Mouse (Mus musculus) intestine, embryonic 14.5 days (tissue): ENCODE measurements at regions not wholly inside any gene's neighbourhood (a gene's known extent, or its start where the extent isn't known, plus 50 kb on each side); places are given as distances from the start of the nearest gene placed in this dataset.
"Not testable (repeated sequence)": the region's sequence is repeated elsewhere in the genome, so short reads cannot be mapped to it uniquely, and the experiment has no call there.

Experiments used
- ATAC-seq: fragments of 200-750 bp; cut with Nextera tagmentation; replicated peaks from 2 replicates; pipeline ENCODE4 v1.8.0; 2017; ENCODE audit warnings: low read depth, moderate number of reproducible peaks, moderate TSS enrichment, moderate library complexity; ENCODE audit not compliant: low FRiP score, low TSS enrichment
- DNase-seq: peaks from one replicate; pipeline ENCODE4 v3.0.0-alpha.2; 2018; ENCODE audit warnings: low spot score
- H3K27ac ChIP-seq: fragments of 300-500 bp; sonication (generic); 2 replicates; pipeline ENCODE4 v1.5.1; 2014; ENCODE audit warnings: low read depth, mild to moderate bottlenecking, control low read depth
- H3K27me3 ChIP-seq: fragments of 300-500 bp; sonication (generic); replicated peaks from 2 replicates; pipeline ENCODE4 v1.6.1; 2014; ENCODE audit warnings: low read length, control low read depth; ENCODE audit not compliant: control insufficient read depth, insufficient read depth
- H3K36me3 ChIP-seq: fragments of 300-500 bp; sonication (generic); 2 replicates; pipeline ENCODE4 v1.6.1; 2014; ENCODE audit warnings: low read length, control low read depth; ENCODE audit not compliant: control insufficient read depth, insufficient read depth
- H3K4me1 ChIP-seq: fragments of 300-500 bp; sonication (generic); replicated peaks from 2 replicates; pipeline ENCODE4 v1.6.1; 2014; ENCODE audit warnings: low read length, control low read depth, mixed read lengths; ENCODE audit not compliant: control insufficient read depth, insufficient read depth
- H3K4me2 ChIP-seq: fragments of 300-500 bp; sonication (generic); 2 replicates; pipeline ENCODE4 v1.6.1; 2014; ENCODE audit warnings: low read length
- H3K4me3 ChIP-seq: fragments of 300-500 bp; sonication (generic); 2 replicates; pipeline ENCODE4 v1.5.1; 2014; ENCODE audit warnings: low read depth, low read length, control low read depth, mixed read lengths
- H3K9ac ChIP-seq: fragments of 300-500 bp; sonication (generic); 2 replicates; pipeline ENCODE4 v1.6.1; 2014; ENCODE audit warnings: mild to moderate bottlenecking, low read length
- H3K9me3 ChIP-seq: fragments of 300-500 bp; sonication (generic); 2 replicates; pipeline ENCODE4 v1.6.1; 2016; ENCODE audit warnings: low read length, control low read depth; ENCODE audit not compliant: control insufficient read depth
- WGBS: fragments of 180-500 bp; shearing (Covaris S2); extraction: QIAGEN DNeasy Blood & Tissue Kit; methylation state at CpG from one replicate; pipeline ENCODE4 v1.1.7; 2014; 5-methylcytosine and 5-hydroxymethylcytosine counted together

DNA sequence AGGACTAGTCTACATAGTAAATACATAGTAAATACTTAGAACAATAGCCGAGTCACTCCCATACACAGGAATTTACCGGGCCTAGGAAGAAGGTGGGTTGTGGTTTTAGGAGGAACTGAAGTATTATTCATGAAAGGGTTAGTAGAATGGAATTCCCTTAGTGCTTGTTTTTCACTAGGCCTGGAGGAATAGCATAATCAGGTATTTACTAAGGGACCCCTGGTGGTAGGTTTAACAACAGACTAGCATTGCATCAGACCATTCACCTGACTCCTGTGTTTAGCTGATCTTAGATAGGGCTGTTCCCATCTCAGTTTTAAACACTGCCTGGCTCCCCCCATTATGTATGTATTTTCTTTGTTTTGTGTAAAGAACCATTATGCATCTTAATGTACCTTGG lies 339.0 kb downstream of the Dync2h1 start:
- not testable (repeated sequence) for H3K4me1 ChIP-seq, H3K9ac ChIP-seq, H3K9me3 ChIP-seq, H3K4me2 ChIP-seq, DNase-seq, ATAC-seq, H3K4me3 ChIP-seq, H3K27me3 ChIP-seq, H3K36me3 ChIP-seq, H3K27ac ChIP-seq
- WGBS = 91% methylated on average over 2 of the region's 2 CpGs

DNA sequence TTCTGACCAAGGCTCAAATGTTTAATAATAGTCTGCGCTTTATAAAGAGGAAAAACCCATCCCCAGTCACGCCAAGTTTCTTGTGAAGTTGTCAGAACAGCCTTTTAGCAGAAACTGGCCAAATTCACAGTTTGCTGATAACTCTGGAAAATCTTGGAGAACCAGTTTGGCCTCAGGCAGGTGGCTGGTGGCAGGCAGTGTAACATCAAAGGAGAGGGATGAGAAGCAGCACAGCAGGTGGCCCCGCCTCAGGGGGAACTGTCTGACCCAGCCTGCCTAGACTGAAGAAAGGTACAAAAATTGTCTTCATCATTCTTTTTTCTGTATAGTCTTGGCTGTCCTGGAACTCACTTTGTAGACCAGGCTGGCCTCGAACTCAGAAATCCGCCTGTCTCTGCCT lies 349.3 kb downstream of the Dync2h1 start:
- H3K4me2 ChIP-seq, H3K27me3 ChIP-seq, H3K27ac ChIP-seq, H3K4me3 ChIP-seq, DNase-seq, H3K9me3 ChIP-seq, H3K9ac ChIP-seq, H3K4me1 ChIP-seq, H3K36me3 ChIP-seq: not testable (repeated sequence)
- 0 out of 2 replicates have a peak, but pooled peaks have one; percentile 65 for ATAC-seq
- 65% methylated on average over 5 of the region's 5 CpGs for WGBS

GRCm38 (mm10) chr9:6834470-6834869 lies 349.8 kb downstream of the Dync2h1 start:
- no peak for ATAC-seq
- no peak overlapping the region for H3K27ac ChIP-seq
- WGBS = 49% methylated on average over 5 of the region's 5 CpGs

GRCm38 (mm10) chr9:6832862-6833261 lies 351.4 kb downstream of the Dync2h1 start:
- H3K36me3 ChIP-seq = no peaks in the 10 kb centered on the region
- DNase-seq (no peak), ATAC-seq (no peak)
- H3K27ac ChIP-seq = no peak overlapping the region
- no peak overlapping the region for H3K9ac ChIP-seq
- H3K9me3 ChIP-seq = no peaks in the 10 kb centered on the region
- H3K27me3 ChIP-seq = no peaks in the 10 kb centered on the region
- H3K4me3 ChIP-seq = no peak overlapping the region
- WGBS = 62% methylated on average over 2 of the region's 2 CpGs
- H3K4me2 ChIP-seq = no peak overlapping the region
- no peaks in the 10 kb centered on the region for H3K4me1 ChIP-seq

More at GRCm38 (mm10) chr9:6834470-6834869, 349.8 kb downstream of the Dync2h1 start:
- Histone ChIP-seq H3K4me3 (no peak overlapping the region), H3K4me1 (no peaks in the 10 kb centered on the region), H3K9me3 (no peaks in the 10 kb centered on the region), H3K9ac (no peak overlapping the region), H3K27me3 (no peaks in the 10 kb centered on the region), H3K36me3 (no peaks in the 10 kb centered on the region), H3K4me2 (no peak overlapping the region)
- no peak for DNase-seq

- H3K27me3 ChIP-seq, DNase-seq, H3K36me3 ChIP-seq, H3K9me3 ChIP-seq, H3K4me2 ChIP-seq, H3K9ac ChIP-seq, H3K27ac ChIP-seq, H3K4me1 ChIP-seq, H3K4me3 ChIP-seq, ATAC-seq: not testable (repeated sequence)
- 80% methylated on average over 6 of the region's 6 CpGs for WGBS
These were observed 352.6 kb downstream of the Dync2h1 start for GRCm38 (mm10) chr9:6831642-6832041.

- DNase-seq (no peak), ATAC-seq (no peak)
- 81% methylated on average over 3 of the region's 3 CpGs for WGBS
These were observed 357.7 kb downstream of the Dync2h1 start for GRCm38 (mm10) chr9:6826581-6826980.

DNA sequence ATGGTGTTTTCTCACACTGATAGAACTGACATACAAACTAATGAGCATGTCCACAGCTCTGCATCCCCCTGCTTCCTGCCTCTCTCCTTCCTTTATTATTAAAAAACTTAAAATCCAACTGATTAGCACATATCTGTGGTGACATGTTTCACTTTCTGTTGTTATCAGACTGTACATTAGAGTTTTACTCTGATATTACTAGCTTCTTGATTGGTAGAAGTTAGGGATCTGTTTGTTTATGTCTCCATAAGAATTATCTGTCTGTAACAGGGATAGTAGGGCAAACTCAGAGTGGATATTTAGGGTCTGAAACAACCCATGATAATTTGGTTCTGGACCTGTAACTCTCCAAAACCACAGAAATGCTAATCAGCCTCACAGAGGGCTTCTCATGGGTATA lies 358.6 kb downstream of the Dync2h1 start:
- DNase-seq (no peak), ATAC-seq (no peak)
- H3K4me2 ChIP-seq = no peak overlapping the region
- H3K4me1 ChIP-seq = no peaks in the 10 kb centered on the region
- no peaks in the 10 kb centered on the region for H3K36me3 ChIP-seq
- no peak overlapping the region for H3K9ac ChIP-seq
- no peaks in the 10 kb centered on the region for H3K27me3 ChIP-seq
- H3K9me3 ChIP-seq = no peaks in the 10 kb centered on the region
- H3K27ac ChIP-seq = no peak overlapping the region
- H3K4me3 ChIP-seq = no peak overlapping the region

More at GRCm38 (mm10) chr9:6826581-6826980, 357.7 kb downstream of the Dync2h1 start:
- Histone ChIP-seq H3K27ac (no peak overlapping the region), H3K9me3 (no peaks in the 10 kb centered on the region), H3K36me3 (no peaks in the 10 kb centered on the region), H3K9ac (no peak overlapping the region), H3K4me2 (no peak overlapping the region), H3K27me3 (no peaks in the 10 kb centered on the region), H3K4me1 (no peaks in the 10 kb centered on the region), H3K4me3 (no peak overlapping the region)

- H3K36me3 ChIP-seq, H3K4me2 ChIP-seq, ATAC-seq, DNase-seq, H3K27ac ChIP-seq, H3K4me1 ChIP-seq, H3K9me3 ChIP-seq, H3K9ac ChIP-seq, H3K27me3 ChIP-seq, H3K4me3 ChIP-seq: not testable (repeated sequence)
- 81% methylated on average over 1 of the region's 1 CpGs for WGBS
These were observed 360.3 kb downstream of the Dync2h1 start for GRCm38 (mm10) chr9:6823946-6824345.

GRCm38 (mm10) chr9:6823536-6823935 lies 360.7 kb downstream of the Dync2h1 start:
- no peak for ATAC-seq
- no peaks in the 10 kb centered on the region for H3K9me3 ChIP-seq
- no peak overlapping the region for H3K4me2 ChIP-seq
- no peak overlapping the region for H3K9ac ChIP-seq
- H3K27ac ChIP-seq = no peak overlapping the region
- no peak for DNase-seq
- no peaks in the 10 kb centered on the region for H3K4me1 ChIP-seq
- H3K4me3 ChIP-seq = no peak overlapping the region
- no peaks in the 10 kb centered on the region for H3K36me3 ChIP-seq
- 92% methylated on average over 1 of the region's 1 CpGs for WGBS
- no peaks in the 10 kb centered on the region for H3K27me3 ChIP-seq
